Mouse (Mus musculus) neural tube, embryonic 15.5 days (tissue): ENCODE data around the gene Smad6. TPM values are rescaled to one million over a fixed set of nuclear protein-coding genes. Genes with fewer than 3 reads are reported as not detected.

Experiments
- ATAC-seq: fragments of 200-750 bp; cut with Nextera tagmentation; 2 replicates; pipeline ENCODE4 v1.8.0; 2017; ENCODE audit warnings: mild to moderate bottlenecking, moderate TSS enrichment, moderate library complexity; ENCODE audit not compliant: low FRiP score
- H3K27ac ChIP-seq: fragments of 300-500 bp; sonication (generic); replicated peaks from 2 replicates; pipeline ENCODE4 v1.5.1; 2015; ENCODE audit warnings: mild to moderate bottlenecking, inconsistent platforms
- H3K27me3 ChIP-seq: fragments of 300-500 bp; sonication (generic); replicated peaks from 2 replicates; pipeline ENCODE4 v1.6.1; 2015; ENCODE audit warnings: inconsistent platforms
- H3K36me3 ChIP-seq: fragments of 300-500 bp; sonication (generic); 2 replicates; pipeline ENCODE4 v1.6.1; 2015; ENCODE audit warnings: inconsistent platforms
- H3K4me1 ChIP-seq: fragments of 300-500 bp; sonication (generic); 2 replicates; pipeline ENCODE4 v1.6.1; 2015; ENCODE audit warnings: inconsistent platforms
- H3K4me2 ChIP-seq: fragments of 300-500 bp; sonication (generic); 2 replicates; pipeline ENCODE4 v1.6.1; 2015; ENCODE audit warnings: inconsistent platforms, mild to moderate bottlenecking, moderate library complexity
- H3K4me3 ChIP-seq: fragments of 300-500 bp; sonication (generic); replicated peaks from 2 replicates; pipeline ENCODE4 v1.5.1; 2015; ENCODE audit warnings: mild to moderate bottlenecking, inconsistent platforms
- H3K9ac ChIP-seq: fragments of 300-500 bp; sonication (generic); replicated peaks from 2 replicates; pipeline ENCODE4 v1.6.1; 2015; ENCODE audit warnings: mild to moderate bottlenecking, inconsistent platforms
- H3K9me3 ChIP-seq: fragments of 300-500 bp; sonication (generic); replicated peaks from 2 replicates; pipeline ENCODE4 v1.6.1; 2016; ENCODE audit warnings: inconsistent platforms
- WGBS: fragments of 180-500 bp; shearing (Covaris S2); methylation state at CpG from one replicate; pipeline ENCODE4 v1.1.7; 2015; ENCODE audit warnings: mixed read lengths; 5-methylcytosine and 5-hydroxymethylcytosine counted together
- polyA plus RNA-seq: library from polyadenylated mRNA; unstranded; fragments of >200 nt; fragmentation: Nextera tagmentation; extraction: Ambion mirVana; gene quantifications from 2 replicates; pipeline ENCODE4 v1.2.1, GENCODE M21; 2015

Smad6 gene
- polyA plus RNA-seq, 1 experiment from 2014 or later: 1.8 TPM

DNA sequence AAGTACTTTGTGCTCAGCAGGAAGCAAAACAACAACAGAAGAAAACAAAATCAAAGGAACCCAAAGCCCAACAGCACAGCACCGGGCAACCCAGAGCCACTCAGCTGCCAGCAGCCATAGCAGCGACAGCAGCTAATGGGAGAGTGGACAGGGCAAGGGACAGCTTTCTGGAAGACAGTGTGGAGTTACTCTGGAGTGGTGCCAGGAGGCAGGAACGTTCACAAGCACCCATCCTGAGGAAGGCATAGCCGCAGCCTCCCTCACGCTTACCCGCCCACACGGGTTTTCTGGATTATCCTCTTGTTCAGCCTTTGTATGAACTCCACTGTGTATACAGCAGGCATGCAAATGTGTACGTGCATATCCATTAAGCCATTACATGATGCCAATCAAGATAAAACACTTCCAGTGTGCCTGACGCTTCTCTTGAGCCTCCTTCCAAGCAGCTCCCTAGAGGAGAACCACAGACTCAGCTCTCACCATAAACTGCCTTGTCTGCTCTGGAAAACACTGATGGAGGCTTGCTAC lies 98.6 kb downstream of the Smad6 start:
- Histone ChIP-seq H3K9me3 (no peaks in the 10 kb centered on the region), H3K27me3 (peaks cover 6% of the 10 kb centered on the region), H3K36me3 (no peaks in the 10 kb centered on the region), H3K4me1 (peaks cover 19% of the 10 kb centered on the region), H3K4me2 (no peak overlapping the region), H3K27ac (no peak overlapping the region), H3K9ac (no peak overlapping the region), H3K4me3 (no peak overlapping the region)
- no peak for ATAC-seq
- WGBS: 51% methylated on average over 9 of the region's 9 CpGs

DNA sequence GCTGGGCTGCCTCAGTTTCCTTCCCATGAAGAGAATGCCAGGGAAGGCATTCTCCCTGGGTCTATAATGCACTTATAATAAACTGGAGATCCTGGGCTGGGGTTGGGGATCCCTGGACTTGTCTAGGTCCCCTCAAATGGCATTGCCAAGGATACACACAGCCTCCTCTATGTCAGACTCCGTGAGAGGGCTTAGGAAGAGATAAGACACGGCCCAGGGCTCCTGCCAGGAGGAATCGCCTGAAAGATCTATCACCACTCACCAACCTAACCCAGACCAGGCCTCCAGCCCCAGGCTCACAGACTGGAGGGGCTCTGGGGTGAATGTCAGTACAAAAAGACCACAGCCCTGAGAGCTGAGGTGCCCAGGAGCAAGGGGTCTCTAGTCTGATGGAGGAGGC lies 102.2 kb downstream of the Smad6 start:
- Histone ChIP-seq H3K36me3 (no peaks in the 10 kb centered on the region), H3K4me3 (no peak overlapping the region), H3K4me2 (no peak overlapping the region), H3K27me3 (no peaks in the 10 kb centered on the region), H3K27ac (no peak overlapping the region), H3K4me1 (peaks cover 7% of the 10 kb centered on the region; the same call in 1 of the 2 replicates), H3K9me3 (no peaks in the 10 kb centered on the region), H3K9ac (no peak overlapping the region)
- WGBS: 88% methylated on average over 3 of the region's 3 CpGs
- no peak for ATAC-seq

DNA sequence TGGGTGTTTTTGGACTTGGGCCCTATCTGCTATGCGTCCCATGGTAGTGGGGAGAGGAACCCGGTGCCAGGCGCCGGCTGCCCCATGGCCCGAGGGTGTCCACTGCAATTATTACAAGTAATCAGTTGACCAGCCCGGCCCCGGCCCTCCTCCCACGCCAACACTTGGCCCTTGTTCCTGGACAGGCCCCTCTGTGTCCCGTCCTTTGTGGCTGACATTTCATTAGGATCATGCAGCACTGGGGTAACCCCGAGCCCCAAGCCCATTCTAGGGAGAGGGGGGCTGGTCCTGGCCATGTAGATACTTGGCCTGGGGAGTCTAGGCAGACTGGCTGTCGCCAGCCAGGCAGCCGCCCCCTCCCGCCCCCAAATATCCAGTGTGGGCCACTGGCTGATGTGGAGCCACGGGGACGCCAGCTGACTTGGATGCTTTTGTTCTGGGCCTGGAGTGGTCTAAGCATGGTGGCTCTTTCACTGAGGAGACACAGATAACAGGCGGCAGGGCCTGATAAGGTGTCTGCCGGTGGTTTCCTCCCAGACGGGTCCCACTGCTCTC lies 102.8 kb downstream of the Smad6 start:
- peaks cover 7% of the 10 kb centered on the region; the same call in 1 of the 2 replicates for H3K4me1 ChIP-seq
- H3K27ac ChIP-seq: no peak overlapping the region
- H3K4me3 ChIP-seq: no peak overlapping the region
- no peak for ATAC-seq
- H3K9ac ChIP-seq: no peak overlapping the region
- no peaks in the 10 kb centered on the region for H3K36me3 ChIP-seq
- 70% methylated on average over 18 of the region's 18 CpGs for whole genome bisulfite sequencing
- no peaks in the 10 kb centered on the region for H3K9me3 ChIP-seq
- H3K4me2 ChIP-seq: no peak overlapping the region
- no peaks in the 10 kb centered on the region for H3K27me3 ChIP-seq

DNA sequence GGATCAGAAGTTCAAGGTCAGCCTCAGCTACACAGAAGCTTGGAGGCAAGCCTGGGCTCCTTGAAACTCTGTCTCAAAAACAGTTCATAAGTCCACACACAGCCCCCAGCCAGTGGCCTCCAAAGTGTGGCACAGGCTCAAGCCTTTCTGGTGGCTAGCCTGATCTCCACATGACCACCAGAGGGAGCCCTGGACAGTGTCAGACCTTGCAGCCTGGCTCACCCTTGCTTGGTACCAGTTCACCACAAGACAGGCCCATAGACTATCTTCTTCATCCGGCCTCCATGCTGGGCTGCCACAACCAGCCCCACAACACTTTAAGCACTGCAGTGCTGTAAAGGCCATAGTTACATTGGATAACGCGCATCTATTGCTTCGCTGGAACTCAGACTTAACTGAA lies 103.6 kb downstream of the Smad6 start:
- Histone ChIP-seq H3K9ac (no peak overlapping the region), H3K27me3 (no peaks in the 10 kb centered on the region), H3K36me3 (no peaks in the 10 kb centered on the region), H3K9me3 (no peaks in the 10 kb centered on the region), H3K27ac (no peak overlapping the region), H3K4me1 (peaks cover 4% of the 10 kb centered on the region; the same call in 1 of the 2 replicates), H3K4me3 (no peak overlapping the region), H3K4me2 (no peak overlapping the region)
- 67% methylated on average over 4 of the region's 4 CpGs for whole genome bisulfite sequencing
- no peak for ATAC-seq

DNA sequence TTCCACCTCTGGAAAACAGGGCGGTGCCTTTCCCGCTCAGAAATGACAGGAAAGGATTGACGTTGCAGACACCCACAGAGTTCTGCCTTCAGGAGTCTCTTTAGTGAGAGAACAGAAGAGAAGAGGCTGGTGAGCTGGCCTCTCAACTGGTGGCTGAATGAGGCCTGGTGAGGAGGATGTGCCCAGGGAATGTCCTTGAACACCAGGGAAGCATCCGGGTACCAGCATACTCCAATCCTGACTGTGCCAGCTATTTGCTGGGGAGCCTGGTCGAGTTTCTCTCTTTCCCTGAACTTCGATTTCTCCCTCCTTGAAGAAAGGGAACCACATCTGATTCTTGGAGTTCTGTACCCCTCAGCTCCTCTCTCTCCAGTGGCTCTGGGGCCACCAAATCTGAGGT lies 105.4 kb downstream of the Smad6 start:
- no peaks in the 10 kb centered on the region for H3K36me3 ChIP-seq
- WGBS: 83% methylated on average over 6 of the region's 6 CpGs
- no peaks in the 10 kb centered on the region for H3K9me3 ChIP-seq
- no peak overlapping the region for H3K9ac ChIP-seq
- no peak overlapping the region for H3K4me2 ChIP-seq
- ATAC-seq: no peak
- no peak overlapping the region for H3K27ac ChIP-seq
- no peak overlapping the region for H3K4me3 ChIP-seq
- H3K4me1 ChIP-seq: 0 out of 2 replicates have a peak, but pooled peaks cover 4% of the 10 kb centered on the region
- no peaks in the 10 kb centered on the region for H3K27me3 ChIP-seq

DNA sequence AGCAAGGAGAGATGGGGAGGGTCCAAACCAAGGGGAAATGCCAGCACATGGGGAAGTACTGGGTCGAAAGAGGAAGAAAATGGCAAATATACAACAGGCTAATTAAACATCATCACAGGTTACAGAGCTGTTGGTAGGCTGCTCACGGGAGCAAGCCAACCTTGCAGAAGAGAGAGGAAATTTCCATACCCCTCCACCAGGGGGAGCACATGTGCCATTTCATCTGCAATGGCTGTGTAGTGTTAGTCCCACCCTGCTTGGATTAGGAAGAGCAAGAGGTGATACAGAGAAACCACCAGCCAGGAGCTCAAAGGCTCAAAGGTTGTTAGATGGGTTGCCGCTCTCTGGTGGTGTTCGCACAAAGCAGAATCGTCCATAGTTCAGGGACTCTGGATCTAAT lies 105.9 kb downstream of the Smad6 start:
- H3K9ac ChIP-seq: no peak overlapping the region
- no peak overlapping the region for H3K27ac ChIP-seq
- H3K4me2 ChIP-seq: no peak overlapping the region
- no peak overlapping the region for H3K4me3 ChIP-seq
- 70% methylated on average over 5 of the region's 5 CpGs for WGBS
- H3K9me3 ChIP-seq: no peaks in the 10 kb centered on the region
- no peaks in the 10 kb centered on the region for H3K27me3 ChIP-seq
- no peak for ATAC-seq
- no peaks in the 10 kb centered on the region for H3K36me3 ChIP-seq
- H3K4me1 ChIP-seq: 0 out of 2 replicates have a peak, but pooled peaks cover 4% of the 10 kb centered on the region

DNA sequence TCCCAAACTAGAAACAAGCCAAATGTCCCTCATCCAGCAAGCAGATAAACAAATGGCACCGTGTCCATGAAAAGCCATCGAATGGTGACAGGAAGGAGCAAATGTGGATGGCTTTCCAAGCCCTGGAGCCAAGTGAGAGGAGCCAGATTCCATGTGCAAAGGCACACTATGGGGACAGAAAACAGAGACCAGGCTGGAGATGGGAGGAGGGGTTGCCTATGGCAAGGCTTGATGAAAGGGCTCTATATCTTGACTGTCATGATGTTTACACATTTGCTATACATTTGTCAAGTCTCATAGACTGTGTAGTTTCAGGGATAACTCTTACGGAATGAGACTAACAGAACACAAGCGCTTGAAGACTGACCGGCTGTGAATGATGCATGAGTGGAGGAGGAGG lies 106.9 kb downstream of the Smad6 start:
- Histone ChIP-seq H3K4me1 (0 out of 2 replicates have a peak, but pooled peaks cover 4% of the 10 kb centered on the region), H3K9me3 (no peaks in the 10 kb centered on the region), H3K9ac (no peak overlapping the region), H3K27me3 (no peaks in the 10 kb centered on the region), H3K4me2 (no peak overlapping the region), H3K4me3 (no peak overlapping the region), H3K36me3 (no peaks in the 10 kb centered on the region), H3K27ac (no peak overlapping the region)
- ATAC-seq: no peak
- WGBS: 86% methylated on average over 5 of the region's 5 CpGs

DNA sequence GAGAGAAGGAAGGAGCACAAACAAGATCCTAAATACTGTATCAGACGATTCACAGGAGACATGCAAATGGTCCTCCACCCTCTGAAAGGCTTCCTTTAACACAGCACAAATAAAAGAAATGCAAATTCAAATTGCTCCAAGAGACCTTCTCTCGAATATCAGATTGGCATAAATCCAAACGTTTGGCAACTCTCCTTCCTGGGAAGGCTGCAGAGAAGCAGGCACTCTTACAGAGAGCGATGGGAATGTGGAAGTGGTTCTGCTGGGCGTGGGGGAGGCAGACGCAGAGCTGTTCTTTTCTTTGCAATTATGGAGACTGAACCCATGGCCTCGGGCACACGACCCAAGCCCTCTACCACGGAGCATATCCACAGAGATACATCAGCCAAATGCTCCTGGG lies 109.8 kb downstream of the Smad6 start:
- Histone ChIP-seq H3K9ac (no peak overlapping the region), H3K4me2 (no peak overlapping the region), H3K36me3 (no peaks in the 10 kb centered on the region), H3K4me3 (no peak overlapping the region), H3K27ac (no peak overlapping the region), H3K9me3 (no peaks in the 10 kb centered on the region), H3K27me3 (0 out of 2 replicates have a peak, but pooled peaks cover 7% of the 10 kb centered on the region), H3K4me1 (0 out of 2 replicates have a peak, but pooled peaks cover 6% of the 10 kb centered on the region)
- no peak for ATAC-seq
- WGBS: 34% methylated on average over 9 of the region's 9 CpGs

DNA sequence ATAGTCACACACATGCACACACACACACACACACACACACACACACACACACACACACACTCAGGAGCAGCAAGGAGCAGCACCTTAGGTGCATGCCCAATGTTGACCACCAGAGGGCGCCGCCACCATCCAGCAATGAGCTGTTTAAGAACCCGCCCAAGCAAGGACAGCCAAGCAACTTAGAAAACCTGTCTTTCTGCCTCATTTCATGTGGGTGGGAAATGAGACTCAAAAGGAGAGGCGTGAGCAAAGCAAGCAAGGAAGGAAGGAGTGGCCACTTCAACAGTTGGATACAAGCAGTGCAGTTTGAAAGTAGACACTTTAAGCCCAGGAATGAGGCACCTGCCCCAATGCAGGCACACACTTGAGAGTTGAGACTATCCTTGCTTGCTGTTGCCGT lies 112.2 kb downstream of the Smad6 start:
- no peaks in the 10 kb centered on the region for H3K36me3 ChIP-seq
- H3K27me3 ChIP-seq: 0 out of 2 replicates have a peak, but pooled peaks cover 7% of the 10 kb centered on the region
- no peak for ATAC-seq
- H3K9ac ChIP-seq: no peak overlapping the region
- 17% methylated on average over 5 of the region's 5 CpGs for WGBS
- no peak overlapping the region for H3K27ac ChIP-seq
- no peaks in the 10 kb centered on the region for H3K9me3 ChIP-seq
- no peak overlapping the region for H3K4me2 ChIP-seq
- H3K4me1 ChIP-seq: 0 out of 2 replicates have a peak, but pooled peaks cover 6% of the 10 kb centered on the region
- H3K4me3 ChIP-seq: no peak overlapping the region

DNA sequence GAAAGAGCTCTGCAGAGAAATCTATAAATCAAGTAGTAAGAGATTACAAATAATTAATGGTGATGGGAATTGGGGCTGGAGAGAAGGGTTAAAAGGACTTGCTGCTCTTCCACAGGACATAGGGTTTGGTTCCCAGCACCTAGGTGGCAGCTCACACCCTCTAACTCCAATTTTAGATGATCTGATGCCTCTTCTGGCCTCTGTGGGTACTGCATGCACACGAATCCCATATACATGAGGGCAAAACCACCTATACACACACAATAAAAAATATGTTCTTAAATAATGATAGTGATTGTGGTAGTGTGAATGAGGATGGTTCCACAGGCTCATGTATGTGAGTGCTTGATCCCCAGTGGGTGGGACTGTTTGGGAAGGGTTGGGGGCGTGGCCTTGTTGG lies 117.3 kb downstream of the Smad6 start:
- H3K27ac ChIP-seq: no peak overlapping the region
- H3K9me3 ChIP-seq: no peaks in the 10 kb centered on the region
- no peak overlapping the region for H3K4me2 ChIP-seq
- H3K4me3 ChIP-seq: no peak overlapping the region
- H3K27me3 ChIP-seq: 0 out of 2 replicates have a peak, but pooled peaks cover 7% of the 10 kb centered on the region
- H3K9ac ChIP-seq: no peak overlapping the region
- no peak for ATAC-seq
- WGBS: 91% methylated on average over 2 of the region's 2 CpGs
- H3K4me1 ChIP-seq: no peaks in the 10 kb centered on the region
- H3K36me3 ChIP-seq: no peaks in the 10 kb centered on the region
